Mouse (Mus musculus) Patski (cell line): ENCODE results near the gene Rbm19. TPM values are rescaled to one million over a fixed set of nuclear protein-coding genes. Genes with fewer than 3 reads are reported as not detected.

Experiments used
- ATAC-seq: fragments of 100-300 bp; one replicate; pipeline ENCODE4 v1.8.0; 2021
- CTCF ChIA-PET: fragments of 350-600 bp; sonication (Branson Sonifier 250); formaldehyde crosslinking; loops from one replicate; lab custom pipeline; 2022; ENCODE audit warnings: inconsistent platforms; lab: Charles Lee
- POLR2A ChIA-PET: fragments of 350-600 bp; sonication (Branson Sonifier 250); formaldehyde crosslinking; loops from one replicate; lab custom pipeline; 2022; ENCODE audit warnings: antibody characterized with exemption, inconsistent platforms; lab: Charles Lee
- DNase-seq: peaks from one replicate; pipeline ENCODE4 v3.0.0-alpha.2; 2011; ENCODE audit warnings: low read depth, low spot score
- H3K27me3 ChIP-seq: fragments of 371-371 bp; one replicate; pipeline ENCODE4 v1.5.1; 2021
- CTCF ChIP-seq: fragments of 100-300 bp; IDR thresholded peaks from one replicate; pipeline ENCODE4 v1.5.1; 2021
- in situ Hi-C: fragments of 300-500 bp; cut with MboI; formaldehyde crosslinking; loops from 3 replicates; pipeline ENCODE4 v1.11.1; 2018; ENCODE audit warnings: low pct_unique_long_range_greater_than_20kb, mixed read lengths
- polyA plus RNA-seq: library from polyadenylated mRNA; unstranded; gene quantifications from one replicate; pipeline ENCODE4 v1.2.3, GENCODE M21; 2021

Gene Rbm19
- polyA plus RNA-seq, 1 experiment from 2014 or later, result 28.1 TPM

GRCm38 (mm10) chr5:120194309-120194941 lies 78.2 kb downstream of the Rbm19 start:
- no peaks in the 10 kb centered on the region for H3K27me3 ChIP-seq
- ChIA-PET CTCF (interaction anchor here (1.4 kb wide), 1 partner anchor 18 kb away, joined by 4 read pairs; no protein-coding TSS in a partner anchor), POLR2A (no interaction called here)
- in situ Hi-C loops, result no loop called here
- TF ChIP-seq CTCF, result no peak
- ATAC-seq (no peak), DNase-seq (no peak)

- TF ChIP-seq CTCF, result no peak
- no peaks in the 10 kb centered on the region for H3K27me3 ChIP-seq
- in situ Hi-C loops, result no loop called here
- ChIA-PET POLR2A (no interaction called here), CTCF (interaction anchor here (1.4 kb wide), 1 partner anchor 18 kb away, joined by 4 read pairs; no protein-coding TSS in a partner anchor)
- DNase-seq (no peak), ATAC-seq (no peak)
Observed at GRCm38 (mm10) chr5:120194948-120195347, 78.7 kb downstream of the Rbm19 start.

- in situ Hi-C loops, result no loop called here
- no peak for TF ChIP-seq CTCF
- ChIA-PET POLR2A (no interaction called here), CTCF (no interaction called here)
- H3K27me3 ChIP-seq, result no peaks in the 10 kb centered on the region
- ATAC-seq, result no peak
- no peak for DNase-seq
Observed at GRCm38 (mm10) chr5:120196879-120197278, 80.6 kb downstream of the Rbm19 start.

GRCm38 (mm10) chr5:120197813-120198387 lies 81.6 kb downstream of the Rbm19 start:
- in situ Hi-C loops, result no loop called here
- no peak for DNase-seq
- ChIA-PET CTCF (no interaction called here), POLR2A (no interaction called here)
- H3K27me3 ChIP-seq, result no peaks in the 10 kb centered on the region
- no peak for TF ChIP-seq CTCF
- ATAC-seq, result no peak

- TF ChIP-seq CTCF, result no peak
- no peaks in the 10 kb centered on the region for H3K27me3 ChIP-seq
- ChIA-PET CTCF (interaction anchor here (1.0 kb wide), 1 partner anchor 15 kb away, joined by 3 read pairs; no protein-coding TSS in a partner anchor), POLR2A (no interaction called here)
- in situ Hi-C loops, result no loop called here
- no peak for ATAC-seq
- no peak for DNase-seq
Observed at GRCm38 (mm10) chr5:120199865-120200264, 83.6 kb downstream of the Rbm19 start.

GRCm38 (mm10) chr5:120204316-120204715 lies 88.1 kb downstream of the Rbm19 start:
- ChIA-PET CTCF (no interaction called here), POLR2A (no interaction called here)
- in situ Hi-C loops, result no loop called here
- no peaks in the 10 kb centered on the region for H3K27me3 ChIP-seq
- ATAC-seq (no peak), DNase-seq (no peak)
- no peak for TF ChIP-seq CTCF

- POLR2A ChIA-PET, result no interaction called here
- in situ Hi-C loops, result no loop called here
Observed at GRCm38 (mm10) chr5:120206313-120206943, 90.2 kb downstream of the Rbm19 start.

GRCm38 (mm10) chr5:120207492-120207891 lies 91.2 kb downstream of the Rbm19 start:
- ChIA-PET POLR2A (interaction anchor here (0.6 kb wide), 1 partner anchor 72 kb away, joined by 5 read pairs; no protein-coding TSS in a partner anchor), CTCF (interaction anchor here (0.9 kb wide), 1 partner anchor 76 kb away, joined by 4 read pairs; no protein-coding TSS in a partner anchor)
- ATAC-seq (no peak), DNase-seq (no peak)
- no peak for TF ChIP-seq CTCF
- H3K27me3 ChIP-seq, result no peaks in the 10 kb centered on the region
- in situ Hi-C loops, result no loop called here

More at GRCm38 (mm10) chr5:120206313-120206943, 90.2 kb downstream of the Rbm19 start:
- CTCF ChIA-PET, result no interaction called here
- no peak for ATAC-seq
- TF ChIP-seq CTCF, result no peak
- H3K27me3 ChIP-seq, result no peaks in the 10 kb centered on the region
- no peak for DNase-seq

- in situ Hi-C loops, result no loop called here
- ChIA-PET CTCF (no interaction called here), POLR2A (no interaction called here)
- DNase-seq (no peak), ATAC-seq (no peak)
- no peak for TF ChIP-seq CTCF
- H3K27me3 ChIP-seq, result no peaks in the 10 kb centered on the region
Observed at GRCm38 (mm10) chr5:120210668-120211067, 94.4 kb downstream of the Rbm19 start.

- ChIA-PET POLR2A (no interaction called here), CTCF (no interaction called here)
- no peaks in the 10 kb centered on the region for H3K27me3 ChIP-seq
- no peak for ATAC-seq
- no peak for DNase-seq
- no peak for TF ChIP-seq CTCF
- in situ Hi-C loops, result no loop called here
Observed at GRCm38 (mm10) chr5:120211182-120211581, 94.9 kb downstream of the Rbm19 start.

GRCm38 (mm10) chr5:120214511-120214910 lies 98.2 kb downstream of the Rbm19 start:
- H3K27me3 ChIP-seq, result no peaks in the 10 kb centered on the region
- TF ChIP-seq CTCF, result no peak

More at GRCm38 (mm10) chr5:120214511-120214910, 98.2 kb downstream of the Rbm19 start:
- in situ Hi-C loops, result no loop called here
- CTCF ChIA-PET, result interaction anchor here (1.0 kb wide), 1 partner anchor 14 kb away, joined by 3 read pairs; no protein-coding TSS in a partner anchor
- ATAC-seq, result no peak
- POLR2A ChIA-PET, result interaction anchor here (0.6 to 0.7 kb wide), 2 partner anchors 436 to 1152 kb away, joined by 3 read pairs; no protein-coding TSS in a partner anchor
- DNase-seq, result no peak
